Mouse (Mus musculus): Measurements from ENCODE around the gene Mettl7a3.

Gene Mettl7a3

GRCm38 (mm10) chr15:100388224-100388835 is 53.6 kb downstream of the Mettl7a3 start:
- DNase-seq = no peak

- no peak for DNase-seq
Observed at GRCm38 (mm10) chr15:100388886-100389285, 54.2 kb downstream of the Mettl7a3 start.

All from cerebellum, postnatal 36 days (tissue).